Mouse (Mus musculus) frontal cortex, postnatal 14 days (tissue): ENCODE data around the gene Zdhhc17.

Experiments
- DNase-seq, 2 experiments: peaks; one replicate each; pipeline ENCODE4 v3.0.0; 2022; ENCODE audit warnings: low spot score in 2 of 2

Gene Zdhhc17

GRCm38 (mm10) chr10:111009641-111010479, at the start of gene Zdhhc17:
TSS of gene Zdhhc17 (minus strand) at chr10:111010140.
- peak; percentile 80 for DNase-seq

DNA sequence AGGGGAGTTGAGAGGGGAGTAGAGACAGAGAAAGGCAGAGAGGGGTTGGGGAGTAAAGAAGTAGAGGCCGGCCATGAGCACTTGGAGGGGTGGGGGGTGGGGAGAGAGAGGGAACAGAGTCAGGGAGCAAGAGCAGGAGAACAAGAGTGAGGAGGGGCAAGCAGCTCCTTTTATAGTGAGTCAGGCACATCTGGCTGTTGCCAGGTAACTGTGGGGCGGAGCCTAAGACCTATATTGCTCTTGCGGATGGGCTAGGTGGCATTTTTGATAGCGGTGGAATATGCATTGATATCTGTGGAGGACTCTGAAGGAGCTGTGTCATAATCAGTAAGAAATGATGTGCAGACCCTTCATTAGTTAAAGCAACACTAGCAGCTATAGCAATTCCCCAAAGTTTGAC, 45.8 kb upstream of the Zdhhc17 start:
- no peak for DNase-seq

DNA sequence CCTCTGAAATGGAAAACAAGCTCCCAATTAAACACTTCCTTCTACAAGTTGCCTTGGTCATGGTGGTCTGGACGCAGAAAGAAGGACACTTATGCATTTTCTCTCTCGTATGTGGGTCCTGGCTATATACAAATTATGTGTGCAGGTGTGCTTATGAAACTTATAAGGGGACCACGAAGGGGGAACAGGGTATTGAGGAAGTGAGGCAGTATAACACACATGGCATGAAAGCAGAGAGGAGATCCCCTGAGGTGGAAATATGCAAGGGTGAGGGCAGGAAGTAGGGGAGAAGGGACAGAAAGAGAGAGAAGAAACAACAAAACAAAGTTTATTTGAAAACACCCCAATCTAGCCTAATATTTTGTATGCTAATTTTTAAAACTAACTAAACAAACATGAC, 41.7 kb upstream of the Zdhhc17 start:
- no peak for DNase-seq

- no peak for DNase-seq
Observed at GRCm38 (mm10) chr10:111050511-111050910, 40.6 kb upstream of the Zdhhc17 start.

- DNase-seq: no peak
Observed at GRCm38 (mm10) chr10:111050061-111050460, 40.1 kb upstream of the Zdhhc17 start.

- no peak for DNase-seq
Observed at GRCm38 (mm10) chr10:111047895-111048294, 38.0 kb upstream of the Zdhhc17 start.

DNA sequence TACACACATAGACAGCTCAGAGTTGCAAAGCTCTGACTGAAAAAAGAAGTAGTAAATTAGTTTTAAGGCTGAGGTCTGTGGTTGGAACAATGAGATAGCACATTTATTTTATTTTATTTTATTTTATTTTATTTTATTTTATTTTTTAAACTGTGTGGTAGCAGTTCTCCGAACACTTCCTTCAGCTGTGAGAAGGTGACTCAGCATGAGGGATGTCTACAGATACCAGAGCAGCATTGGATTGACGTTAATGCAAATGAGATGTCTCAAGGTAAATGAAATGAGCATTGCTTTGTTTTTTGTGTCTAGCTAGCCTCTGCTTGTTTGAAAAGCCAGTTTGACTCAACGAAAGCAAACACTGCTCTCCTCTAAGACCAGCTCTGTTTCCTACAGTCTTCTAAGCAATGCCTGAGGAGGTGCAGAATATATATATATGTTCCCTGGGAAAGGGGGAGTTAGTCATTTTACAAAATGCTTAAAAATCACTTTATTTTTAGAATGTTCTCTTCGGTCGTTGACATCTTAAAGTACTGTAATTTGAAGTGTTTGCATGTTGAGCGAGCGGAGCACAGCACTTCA, 30.2 kb upstream of the Zdhhc17 start:
- DNase-seq: no peak

- DNase-seq: no peak
Observed at GRCm38 (mm10) chr10:111036851-111037250, 26.9 kb upstream of the Zdhhc17 start.

DNA sequence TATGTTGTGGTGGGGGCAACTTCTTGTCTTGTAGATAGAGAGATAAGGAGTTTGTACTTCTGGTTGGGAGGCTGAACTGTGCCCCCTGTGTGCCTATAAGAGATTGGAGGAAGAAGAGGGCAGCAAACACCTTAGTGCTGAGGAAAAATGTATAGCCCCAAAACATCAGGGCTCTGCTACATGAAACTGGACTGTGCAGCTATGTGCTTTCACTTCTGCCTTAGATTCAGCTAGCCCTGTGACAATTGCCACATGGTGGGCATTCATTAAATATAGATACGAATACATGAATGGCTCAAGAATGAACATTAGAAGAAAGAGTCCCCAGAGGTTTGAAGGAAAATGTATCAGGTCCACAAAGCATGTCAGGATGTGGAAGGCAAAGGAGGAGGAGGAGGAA, 25.2 kb upstream of the Zdhhc17 start:
- DNase-seq: no peak

GRCm38 (mm10) chr10:111031511-111032365, 21.8 kb upstream of the Zdhhc17 start:
- DNase-seq: peak; percentile 40 to 48

DNA sequence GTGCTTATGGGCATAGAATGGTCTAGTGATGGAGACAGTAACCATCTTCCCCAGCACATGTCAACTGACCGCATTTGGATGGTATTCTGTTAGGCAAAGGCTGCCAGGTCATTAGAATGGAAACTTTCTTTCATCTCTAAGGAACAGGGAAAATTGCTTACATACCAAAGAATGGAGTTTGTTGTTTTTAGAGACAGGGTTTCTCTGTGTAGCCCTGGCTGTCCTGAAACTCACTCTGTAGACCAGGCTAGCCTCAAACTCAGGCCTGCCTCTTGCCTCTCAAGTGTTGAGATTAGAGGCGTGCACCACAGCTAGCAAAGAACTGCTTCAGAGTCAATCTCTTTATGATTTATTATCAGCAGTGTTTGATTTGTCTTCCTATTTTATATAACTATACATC, 20.9 kb upstream of the Zdhhc17 start:
- DNase-seq: no peak

GRCm38 (mm10) chr10:111026106-111026505, 16.2 kb upstream of the Zdhhc17 start:
- no peak for DNase-seq

DNA sequence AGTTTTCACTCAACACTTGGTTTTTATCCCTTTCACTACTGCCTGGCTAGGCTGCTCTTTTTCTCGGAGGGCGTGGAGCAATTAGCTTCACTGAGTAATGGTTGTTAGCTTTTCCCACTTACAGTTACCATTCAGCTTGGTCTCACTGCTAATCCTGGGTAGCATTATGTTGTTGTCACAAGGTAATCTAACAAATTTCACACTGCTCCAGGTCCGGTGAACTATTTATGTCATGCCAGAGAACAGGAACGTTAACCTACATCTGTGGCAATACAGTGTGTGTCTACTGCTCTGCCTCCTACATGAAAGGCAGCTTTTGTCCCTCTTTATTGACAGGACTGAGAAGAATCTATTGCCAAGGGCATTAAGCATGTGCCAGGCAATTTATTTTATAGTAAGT, 14.8 kb upstream of the Zdhhc17 start:
- no peak for DNase-seq

GRCm38 (mm10) chr10:111014476-111014875, 4.5 kb upstream of the Zdhhc17 start:
- DNase-seq: no peak

- DNase-seq: no peak
Observed at GRCm38 (mm10) chr10:111013265-111013664, 3.3 kb upstream of the Zdhhc17 start.

GRCm38 (mm10) chr10:111012496-111013038, 2.6 kb upstream of the Zdhhc17 start:
- no peak for DNase-seq

GRCm38 (mm10) chr10:111011226-111011765, 1.4 kb upstream of the Zdhhc17 start:
- DNase-seq: no peak

GRCm38 (mm10) chr10:111010480-111011225, 713 bp upstream of the Zdhhc17 start:
- DNase-seq: peak in 1 of 2 experiments; percentile 17

GRCm38 (mm10) chr10:111009113-111009640, 763 bp downstream of the Zdhhc17 start:
- peak in 1 of 2 experiments; percentile 20 for DNase-seq

GRCm38 (mm10) chr10:111007687-111008086, 2.3 kb downstream of the Zdhhc17 start:
- no peak for DNase-seq
